Mouse (Mus musculus): ENCODE measurements around the gene Tmtc2. TPM values are rescaled to one million over a fixed set of nuclear protein-coding genes. Genes with fewer than 3 reads are reported as not detected.

The Tmtc2 gene
- polyA plus RNA-seq, 1 experiment from 2014 or later, result 9.6 TPM

- 91% methylated on average over 3 of the region's 3 CpGs for WGBS
- Histone ChIP-seq H3K4me1 (ENCODE audit: control insufficient read depth, insufficient read depth, low read length) (no peaks in the 10 kb centered on the region), H3K4me2 (ENCODE audit: low read depth, low read length) (no peak overlapping the region), H3K27ac (ENCODE audit: low read length) (no peak overlapping the region), H3K9ac (ENCODE audit: low read length) (no peak overlapping the region), H3K27me3 (ENCODE audit: control insufficient read depth, insufficient read depth, low read length) (no peaks in the 10 kb centered on the region), H3K9me3 (replicated peaks; ENCODE audit: control insufficient read depth, low read length) (no peaks in the 10 kb centered on the region), H3K36me3 (ENCODE audit: control insufficient read depth, insufficient read depth, low read length) (no peaks in the 10 kb centered on the region), H3K4me3 (replicated peaks; ENCODE audit: low read length) (no peak overlapping the region)
- ATAC-seq (ENCODE audit: insufficient read depth, low FRiP score), result no peak
Measured at GRCm38 (mm10) chr10:105423187-105423586, 151.1 kb downstream of the Tmtc2 start.

- H3K27me3 ChIP-seq (ENCODE audit: control insufficient read depth, insufficient read depth, low read length), result no peaks in the 10 kb centered on the region
- ATAC-seq (ENCODE audit: insufficient read depth, low FRiP score), result no peak
Measured at GRCm38 (mm10) chr10:105417845-105418383, 156.3 kb downstream of the Tmtc2 start.

GRCm38 (mm10) chr10:105416601-105417000 lies 157.7 kb downstream of the Tmtc2 start:
- no peak overlapping the region for H3K27ac ChIP-seq (ENCODE audit: low read length)
- no peak for ATAC-seq (ENCODE audit: insufficient read depth, low FRiP score)

More at GRCm38 (mm10) chr10:105417845-105418383, 156.3 kb downstream of the Tmtc2 start:
- 0 out of 2 replicates have a peak, but pooled peaks cover 6% of the 10 kb centered on the region for H3K36me3 ChIP-seq (ENCODE audit: control insufficient read depth, insufficient read depth, low read length)
- no peak overlapping the region for H3K4me2 ChIP-seq (ENCODE audit: low read depth, low read length)
- H3K27ac ChIP-seq (ENCODE audit: low read length), result no peak overlapping the region
- H3K9ac ChIP-seq (ENCODE audit: low read length), result no peak overlapping the region
- H3K9me3 ChIP-seq (replicated peaks; ENCODE audit: control insufficient read depth, low read length), result no peaks in the 10 kb centered on the region
- H3K4me1 ChIP-seq (ENCODE audit: control insufficient read depth, insufficient read depth, low read length), result no peaks in the 10 kb centered on the region
- H3K4me3 ChIP-seq (replicated peaks; ENCODE audit: low read length), result no peak overlapping the region
- WGBS, result 82% methylated on average over 15 of the region's 15 CpGs

GRCm38 (mm10) chr10:105405856-105406527 lies 168.3 kb downstream of the Tmtc2 start:
- Histone ChIP-seq H3K4me1 (ENCODE audit: control insufficient read depth, insufficient read depth, low read length) (no peaks in the 10 kb centered on the region), H3K4me2 (ENCODE audit: low read depth, low read length) (no peak overlapping the region), H3K36me3 (ENCODE audit: control insufficient read depth, insufficient read depth, low read length) (no peaks in the 10 kb centered on the region), H3K27me3 (ENCODE audit: control insufficient read depth, insufficient read depth, low read length) (no peaks in the 10 kb centered on the region), H3K9ac (ENCODE audit: low read length) (no peak overlapping the region), H3K4me3 (replicated peaks; ENCODE audit: low read length) (no peak overlapping the region), H3K27ac (ENCODE audit: low read length) (no peak overlapping the region), H3K9me3 (replicated peaks; ENCODE audit: control insufficient read depth, low read length) (no peaks in the 10 kb centered on the region)
- WGBS, result 89% methylated on average over 4 of the region's 4 CpGs
- no peak for ATAC-seq (ENCODE audit: insufficient read depth, low FRiP score)

More at GRCm38 (mm10) chr10:105416601-105417000, 157.7 kb downstream of the Tmtc2 start:
- Histone ChIP-seq H3K36me3 (ENCODE audit: control insufficient read depth, insufficient read depth, low read length) (0 out of 2 replicates have a peak, but pooled peaks cover 7% of the 10 kb centered on the region), H3K9me3 (replicated peaks; ENCODE audit: control insufficient read depth, low read length) (no peaks in the 10 kb centered on the region), H3K9ac (ENCODE audit: low read length) (no peak overlapping the region), H3K4me1 (ENCODE audit: control insufficient read depth, insufficient read depth, low read length) (no peaks in the 10 kb centered on the region), H3K4me2 (ENCODE audit: low read depth, low read length) (no peak overlapping the region), H3K4me3 (replicated peaks; ENCODE audit: low read length) (no peak overlapping the region), H3K27me3 (ENCODE audit: control insufficient read depth, insufficient read depth, low read length) (no peaks in the 10 kb centered on the region)
- WGBS, result 77% methylated on average over 4 of the region's 4 CpGs

GRCm38 (mm10) chr10:105403931-105404330 lies 170.3 kb downstream of the Tmtc2 start:
- Histone ChIP-seq H3K9ac (ENCODE audit: low read length) (no peak overlapping the region), H3K9me3 (replicated peaks; ENCODE audit: control insufficient read depth, low read length) (no peaks in the 10 kb centered on the region), H3K27ac (ENCODE audit: low read length) (no peak overlapping the region), H3K27me3 (ENCODE audit: control insufficient read depth, insufficient read depth, low read length) (no peaks in the 10 kb centered on the region), H3K4me1 (ENCODE audit: control insufficient read depth, insufficient read depth, low read length) (no peaks in the 10 kb centered on the region), H3K36me3 (ENCODE audit: control insufficient read depth, insufficient read depth, low read length) (no peaks in the 10 kb centered on the region), H3K4me2 (ENCODE audit: low read depth, low read length) (no peak overlapping the region), H3K4me3 (replicated peaks; ENCODE audit: low read length) (no peak overlapping the region)
- no peak for ATAC-seq (ENCODE audit: insufficient read depth, low FRiP score)
- 76% methylated on average over 3 of the region's 3 CpGs for WGBS

GRCm38 (mm10) chr10:105402481-105402779 lies 171.8 kb downstream of the Tmtc2 start:
- no peaks in the 10 kb centered on the region for H3K36me3 ChIP-seq (ENCODE audit: control insufficient read depth, insufficient read depth, low read length)
- H3K4me1 ChIP-seq (ENCODE audit: control insufficient read depth, insufficient read depth, low read length), result no peaks in the 10 kb centered on the region
- WGBS, result 86% methylated on average over 5 of the region's 5 CpGs
- H3K4me2 ChIP-seq (ENCODE audit: low read depth, low read length), result no peak overlapping the region
- no peak overlapping the region for H3K4me3 ChIP-seq (replicated peaks; ENCODE audit: low read length)
- H3K9me3 ChIP-seq (replicated peaks; ENCODE audit: control insufficient read depth, low read length), result no peaks in the 10 kb centered on the region
- no peak overlapping the region for H3K9ac ChIP-seq (ENCODE audit: low read length)
- H3K27ac ChIP-seq (ENCODE audit: low read length), result no peak overlapping the region
- H3K27me3 ChIP-seq (ENCODE audit: control insufficient read depth, insufficient read depth, low read length), result no peaks in the 10 kb centered on the region
- no peak for ATAC-seq (ENCODE audit: insufficient read depth, low FRiP score)

- H3K27me3 ChIP-seq (ENCODE audit: control insufficient read depth, insufficient read depth, low read length), result no peaks in the 10 kb centered on the region
- no peak for ATAC-seq (ENCODE audit: insufficient read depth, low FRiP score)
- no peaks in the 10 kb centered on the region for H3K36me3 ChIP-seq (ENCODE audit: control insufficient read depth, insufficient read depth, low read length)
- H3K27ac ChIP-seq (ENCODE audit: low read length), result no peak overlapping the region
- no peaks in the 10 kb centered on the region for H3K4me1 ChIP-seq (ENCODE audit: control insufficient read depth, insufficient read depth, low read length)
- H3K4me2 ChIP-seq (ENCODE audit: low read depth, low read length), result no peak overlapping the region
- H3K4me3 ChIP-seq (replicated peaks; ENCODE audit: low read length), result no peak overlapping the region
- H3K9me3 ChIP-seq (replicated peaks; ENCODE audit: control insufficient read depth, low read length), result no peaks in the 10 kb centered on the region
- 85% methylated on average over 11 of the region's 11 CpGs for WGBS
- H3K9ac ChIP-seq (ENCODE audit: low read length), result no peak overlapping the region
Measured at GRCm38 (mm10) chr10:105401754-105402480, 172.3 kb downstream of the Tmtc2 start.

GRCm38 (mm10) chr10:105399316-105399715 lies 174.9 kb downstream of the Tmtc2 start:
- Histone ChIP-seq H3K36me3 (ENCODE audit: control insufficient read depth, insufficient read depth, low read length) (no peaks in the 10 kb centered on the region), H3K4me3 (replicated peaks; ENCODE audit: low read length) (no peak overlapping the region), H3K4me2 (ENCODE audit: low read depth, low read length) (no peak overlapping the region), H3K4me1 (ENCODE audit: control insufficient read depth, insufficient read depth, low read length) (no peaks in the 10 kb centered on the region), H3K9me3 (replicated peaks; ENCODE audit: control insufficient read depth, low read length) (no peaks in the 10 kb centered on the region), H3K9ac (ENCODE audit: low read length) (no peak overlapping the region), H3K27me3 (ENCODE audit: control insufficient read depth, insufficient read depth, low read length) (no peaks in the 10 kb centered on the region), H3K27ac (ENCODE audit: low read length) (no peak overlapping the region; the same call in 1 of the 2 replicates)
- WGBS, result 39% methylated on average over 5 of the region's 5 CpGs
- peak; percentile 69; the same call in 1 of the 2 replicates for ATAC-seq (ENCODE audit: insufficient read depth, low FRiP score)

- H3K27ac ChIP-seq (ENCODE audit: low read length), result no peak overlapping the region
- no peak overlapping the region for H3K4me3 ChIP-seq (replicated peaks; ENCODE audit: low read length)
- WGBS, result 67% methylated on average over 4 of the region's 4 CpGs
- H3K27me3 ChIP-seq (ENCODE audit: control insufficient read depth, insufficient read depth, low read length), result no peaks in the 10 kb centered on the region
- H3K4me2 ChIP-seq (ENCODE audit: low read depth, low read length), result no peak overlapping the region
- no peaks in the 10 kb centered on the region; the same call in 1 of the 2 replicates for H3K4me1 ChIP-seq (ENCODE audit: control insufficient read depth, insufficient read depth, low read length)
- no peak for ATAC-seq (ENCODE audit: insufficient read depth, low FRiP score)
- no peaks in the 10 kb centered on the region for H3K9me3 ChIP-seq (replicated peaks; ENCODE audit: control insufficient read depth, low read length)
- H3K36me3 ChIP-seq (ENCODE audit: control insufficient read depth, insufficient read depth, low read length), result no peaks in the 10 kb centered on the region
- H3K9ac ChIP-seq (ENCODE audit: low read length), result no peak overlapping the region
Measured at GRCm38 (mm10) chr10:105384065-105384464, 190.2 kb downstream of the Tmtc2 start.
